7 mouse cellular contexts compared by ENCODE assay signal in genomic region chr14:62416742-62417134, GRCm38 (mm10). TPM values are rescaled to one million over a fixed set of nuclear protein-coding genes. Genes with fewer than 3 reads are reported as not detected.
DNase-seq lines count a peak whose midpoint lies in the region.

No protein-coding gene starts in this region.

- DNase-seq in 416B (ENCODE audit: low read depth) (peak; percentile 64), adipocyte (ENCODE audit: low spot score) (peak; percentile 35)
- DNase-seq in frontal cortex, postnatal 14 days (ENCODE audit: low spot score in 2 of 2), result peak; percentile 27 to 28
- peak; percentile 12 to 17 for DNase-seq in left cerebral cortex, adult 18-20 months (ENCODE audit: low spot score in 2 of 2)
- DNase-seq in right cerebral cortex, adult 2 months (ENCODE audit: low spot score in 2 of 2), result peak; percentile 15 to 29
- DNase-seq in thymus, postnatal 36 days, result no peak
- no peak for DNase-seq in kidney, postnatal 36 days

RNA-seq across cellular contexts. Expression of gene Gucy1b2, which starts 39.4 kb away (rescaled TPM):
- under 1 TPM; 0.16 to 0.30 TPM for total RNA-seq in left cerebral cortex, adult 18-20 months (2021)

Comparison
In these comparisons a context has a peak if more than half of its experiments do, and no peak if none do; other contexts are left out.
1. DNase-seq: peak in 416B (single experiment), adipocyte (single experiment), frontal cortex, postnatal 14 days (2 of 2), left cerebral cortex, adult 18-20 months (2 of 2) and right cerebral cortex, adult 2 months (2 of 2); none in thymus, postnatal 36 days (0 of 2) and kidney, postnatal 36 days (0 of 2).